Mouse (Mus musculus) heart, embryonic 16.5 days (tissue): ENCODE measurements at regions not wholly inside any gene's neighbourhood (a gene's known extent, or its start where the extent isn't known, plus 50 kb on each side); places are given as distances from the start of the nearest gene placed in this dataset.
A peak's percentile ranks its signal among the peaks of the same experiment; 100 is the strongest.

Experiments used
- ATAC-seq: fragments of 200-750 bp; cut with Nextera tagmentation; replicated peaks from 2 replicates; pipeline ENCODE4 v1.8.0; 2017; ENCODE audit warnings: moderate number of reproducible peaks; ENCODE audit not compliant: insufficient read depth, low FRiP score; ENCODE audit errors: extremely low read depth
- H3K27ac ChIP-seq: fragments of 300-500 bp; sonication (generic); 2 replicates; pipeline ENCODE4 v1.5.1; 2014; ENCODE audit warnings: mild to moderate bottlenecking, low read length, control low read depth, moderate library complexity
- H3K27me3 ChIP-seq: fragments of 300-500 bp; sonication (generic); 2 replicates; pipeline ENCODE4 v1.6.1; 2014; ENCODE audit warnings: low read length, mixed read lengths; ENCODE audit not compliant: control insufficient read depth, insufficient read depth
- H3K36me3 ChIP-seq: fragments of 300-500 bp; sonication (generic); 2 replicates; pipeline ENCODE4 v1.6.1; 2014; ENCODE audit not compliant: control insufficient read depth, insufficient read depth
- H3K4me1 ChIP-seq: fragments of 300-500 bp; sonication (generic); 2 replicates; pipeline ENCODE4 v1.6.1; 2014; ENCODE audit warnings: low read length, mixed read lengths; ENCODE audit not compliant: control insufficient read depth, insufficient read depth
- H3K4me2 ChIP-seq: fragments of 300-500 bp; sonication (generic); 2 replicates; pipeline ENCODE4 v1.6.1; 2014; ENCODE audit warnings: low read depth, mild to moderate bottlenecking, control low read depth, low read length
- H3K4me3 ChIP-seq: fragments of 300-500 bp; sonication (generic); 2 replicates; pipeline ENCODE4 v1.5.1; 2014; ENCODE audit warnings: mild to moderate bottlenecking, control low read depth, low read length
- H3K9ac ChIP-seq: fragments of 300-500 bp; sonication (generic); 2 replicates; pipeline ENCODE4 v1.6.1; 2014; ENCODE audit warnings: low read length, control low read depth
- H3K9me3 ChIP-seq: fragments of 300-500 bp; sonication (generic); replicated peaks from 2 replicates; pipeline ENCODE4 v1.6.1; 2016; ENCODE audit warnings: low read length; ENCODE audit not compliant: control insufficient read depth
- WGBS: fragments of 180-500 bp; shearing (Covaris S2); extraction: QIAGEN DNeasy Blood & Tissue Kit; methylation state at CpG from one replicate; pipeline ENCODE4 v1.1.7; 2014; 5-methylcytosine and 5-hydroxymethylcytosine counted together

- Histone ChIP-seq H3K27ac (no peak overlapping the region), H3K9ac (no peak overlapping the region), H3K36me3 (no peaks in the 10 kb centered on the region), H3K27me3 (no peaks in the 10 kb centered on the region), H3K4me1 (no peaks in the 10 kb centered on the region), H3K4me2 (no peak overlapping the region), H3K4me3 (no peak overlapping the region), H3K9me3 (no peaks in the 10 kb centered on the region)
- 64% methylated on average over 2 of the region's 2 CpGs for WGBS
- no peak for ATAC-seq
Measured at GRCm38 (mm10) chr11:7502045-7502444, 288.3 kb upstream of the Igfbp3 start.

GRCm38 (mm10) chr11:7497803-7498202, 284.1 kb upstream of the Igfbp3 start:
- 53% methylated on average over 6 of the region's 6 CpGs for WGBS
- no peaks in the 10 kb centered on the region for H3K4me1 ChIP-seq
- H3K27ac ChIP-seq, result peak overlapping the region; percentile 51; the same call in 1 of the 2 replicates
- H3K9ac ChIP-seq, result no peak overlapping the region
- H3K36me3 ChIP-seq, result no peaks in the 10 kb centered on the region
- H3K4me3 ChIP-seq, result no peak overlapping the region
- no peaks in the 10 kb centered on the region for H3K9me3 ChIP-seq
- no peak; the same call in 1 of the 2 replicates for ATAC-seq
- H3K27me3 ChIP-seq, result no peaks in the 10 kb centered on the region
- no peak overlapping the region for H3K4me2 ChIP-seq

GRCm38 (mm10) chr11:7473832-7474545, 260.3 kb upstream of the Igfbp3 start:
- peak; percentile 86 for ATAC-seq
- no peaks in the 10 kb centered on the region for H3K36me3 ChIP-seq

DNA sequence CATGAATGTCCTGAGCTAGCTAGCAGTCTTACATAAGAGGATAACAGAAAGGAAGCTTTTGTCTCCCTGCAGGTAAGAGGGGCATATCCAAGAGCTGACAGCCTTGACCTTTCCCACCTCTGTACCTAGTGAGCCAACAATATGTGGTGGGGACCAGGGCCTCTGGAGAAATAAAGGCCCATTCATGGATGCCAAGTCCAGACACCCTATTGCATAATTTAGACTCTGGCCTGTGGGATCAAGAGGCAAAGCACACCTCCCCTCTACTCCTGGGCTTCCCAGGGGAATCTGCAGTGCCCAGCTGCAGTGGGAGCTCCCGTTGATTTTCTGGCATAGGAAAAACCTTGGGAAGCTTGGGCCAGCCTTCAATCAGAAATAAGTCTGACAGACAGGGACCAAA, 251.8 kb upstream of the Igfbp3 start:
- Histone ChIP-seq H3K4me3 (no peak overlapping the region), H3K36me3 (no peaks in the 10 kb centered on the region), H3K9me3 (no peaks in the 10 kb centered on the region), H3K4me1 (no peaks in the 10 kb centered on the region), H3K9ac (no peak overlapping the region), H3K27me3 (no peaks in the 10 kb centered on the region), H3K4me2 (no peak overlapping the region), H3K27ac (no peak overlapping the region)
- ATAC-seq, result no peak
- 78% methylated on average over 1 of the region's 1 CpGs for WGBS

More at GRCm38 (mm10) chr11:7473832-7474545, 260.3 kb upstream of the Igfbp3 start:
- Histone ChIP-seq H3K9ac (no peak overlapping the region), H3K4me2 (no peak overlapping the region), H3K27ac (peak overlapping the region; percentile 56), H3K4me3 (no peak overlapping the region), H3K4me1 (peaks cover 8% of the 10 kb centered on the region), H3K27me3 (no peaks in the 10 kb centered on the region), H3K9me3 (no peaks in the 10 kb centered on the region)
- 35% methylated on average over 7 of the region's 7 CpGs for WGBS

GRCm38 (mm10) chr11:7461956-7462771, 248.4 kb upstream of the Igfbp3 start:
- Histone ChIP-seq H3K27me3 (no peaks in the 10 kb centered on the region), H3K27ac (no peak overlapping the region), H3K9me3 (no peaks in the 10 kb centered on the region), H3K4me3 (no peak overlapping the region), H3K4me2 (no peak overlapping the region), H3K36me3 (no peaks in the 10 kb centered on the region), H3K9ac (no peak overlapping the region), H3K4me1 (no peaks in the 10 kb centered on the region)
- WGBS, result 51% methylated on average over 6 of the region's 6 CpGs
- ATAC-seq, result no peak

DNA sequence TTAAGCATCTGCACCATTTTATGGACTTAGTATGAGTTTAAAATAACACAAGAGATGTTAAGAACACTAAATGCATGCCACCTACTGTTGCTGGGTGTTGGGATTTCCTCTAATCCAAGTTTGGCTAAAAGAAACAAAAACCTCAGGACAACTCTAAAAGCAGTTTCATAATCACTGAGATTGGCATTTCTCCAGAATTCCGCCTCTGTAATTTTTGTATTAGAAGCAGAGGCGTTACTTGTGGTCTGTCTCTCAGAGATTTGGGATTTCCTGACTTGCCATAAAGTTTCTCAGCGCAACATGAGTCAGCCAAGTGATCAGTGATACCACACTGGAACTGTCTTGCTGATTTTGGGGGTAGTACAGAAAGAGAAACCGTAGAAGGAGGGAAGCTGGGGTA, 238.0 kb upstream of the Igfbp3 start:
- Histone ChIP-seq H3K4me1 (no peaks in the 10 kb centered on the region), H3K36me3 (no peaks in the 10 kb centered on the region), H3K9ac (no peak overlapping the region), H3K27me3 (no peaks in the 10 kb centered on the region), H3K4me3 (no peak overlapping the region), H3K27ac (no peak overlapping the region), H3K4me2 (no peak overlapping the region), H3K9me3 (no peaks in the 10 kb centered on the region; the same call in 1 of the 2 replicates)
- WGBS, result 68% methylated on average over 4 of the region's 4 CpGs
- ATAC-seq, result no peak

GRCm38 (mm10) chr11:7444494-7444893, 230.8 kb upstream of the Igfbp3 start:
- no peak for ATAC-seq
- Histone ChIP-seq H3K4me1 (no peaks in the 10 kb centered on the region), H3K9me3 (peaks cover 2% of the 10 kb centered on the region; the same call in 1 of the 2 replicates), H3K4me3 (no peak overlapping the region), H3K4me2 (no peak overlapping the region), H3K9ac (no peak overlapping the region), H3K27ac (no peak overlapping the region), H3K36me3 (no peaks in the 10 kb centered on the region), H3K27me3 (no peaks in the 10 kb centered on the region)
- 95% methylated on average over 8 of the region's 8 CpGs for WGBS

DNA sequence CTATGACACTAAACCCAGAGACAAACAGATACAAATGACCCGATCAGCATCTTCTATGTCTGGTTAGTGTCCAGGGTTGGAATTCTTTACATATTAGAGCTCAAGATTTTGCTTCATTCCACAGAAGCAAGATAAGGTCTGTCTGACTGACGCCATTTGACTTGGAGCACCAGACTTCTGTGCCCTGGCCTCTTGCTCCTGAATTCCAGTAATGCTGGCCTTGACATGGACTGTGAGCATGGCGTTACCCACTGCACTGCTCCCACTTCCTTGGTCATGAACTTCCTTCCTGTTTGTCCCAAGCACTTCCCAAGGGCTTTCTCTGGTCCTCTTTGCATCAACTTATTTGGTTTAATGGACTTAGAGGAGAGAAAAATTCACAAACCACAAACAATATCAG, 225.6 kb upstream of the Igfbp3 start:
- Histone ChIP-seq H3K36me3 (no peaks in the 10 kb centered on the region), H3K9ac (no peak overlapping the region), H3K4me3 (no peak overlapping the region), H3K4me1 (no peaks in the 10 kb centered on the region), H3K27ac (no peak overlapping the region), H3K4me2 (no peak overlapping the region), H3K27me3 (no peaks in the 10 kb centered on the region), H3K9me3 (no peaks in the 10 kb centered on the region)
- no peak for ATAC-seq
- 27% methylated on average over 3 of the region's 3 CpGs for WGBS

DNA sequence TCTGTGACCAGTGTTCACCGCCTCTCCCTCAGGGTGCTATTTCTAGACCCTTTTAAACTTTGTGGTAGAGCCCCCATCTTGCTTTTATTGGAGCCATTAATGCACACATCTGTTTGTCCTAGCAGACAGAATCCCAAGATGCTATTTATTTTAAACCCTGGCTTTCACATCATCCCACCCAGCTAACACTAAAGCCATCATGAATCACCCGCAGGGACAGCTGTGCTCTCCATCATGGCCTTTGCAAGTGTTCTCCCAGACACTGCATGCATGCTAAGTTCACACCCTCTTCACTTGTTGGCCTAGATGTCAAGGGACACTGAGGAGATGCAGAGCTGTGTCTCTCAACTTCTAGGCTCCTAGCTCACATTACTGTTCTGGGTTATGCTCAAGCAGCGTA, 220.9 kb upstream of the Igfbp3 start:
- 86% methylated on average over 3 of the region's 3 CpGs for WGBS
- Histone ChIP-seq H3K27me3 (no peaks in the 10 kb centered on the region), H3K36me3 (no peaks in the 10 kb centered on the region), H3K4me1 (no peaks in the 10 kb centered on the region), H3K9ac (no peak overlapping the region), H3K4me2 (no peak overlapping the region), H3K4me3 (no peak overlapping the region), H3K9me3 (no peaks in the 10 kb centered on the region), H3K27ac (no peak overlapping the region)
- ATAC-seq, result no peak
